Mouse (Mus musculus): Measurements from ENCODE around the gene Rtl10. TPM values are rescaled to one million over a fixed set of nuclear protein-coding genes. Genes with fewer than 3 reads are reported as not detected.

Gene Rtl10
- polyA plus RNA-seq, 1 experiment, result 47.0 TPM

DNA sequence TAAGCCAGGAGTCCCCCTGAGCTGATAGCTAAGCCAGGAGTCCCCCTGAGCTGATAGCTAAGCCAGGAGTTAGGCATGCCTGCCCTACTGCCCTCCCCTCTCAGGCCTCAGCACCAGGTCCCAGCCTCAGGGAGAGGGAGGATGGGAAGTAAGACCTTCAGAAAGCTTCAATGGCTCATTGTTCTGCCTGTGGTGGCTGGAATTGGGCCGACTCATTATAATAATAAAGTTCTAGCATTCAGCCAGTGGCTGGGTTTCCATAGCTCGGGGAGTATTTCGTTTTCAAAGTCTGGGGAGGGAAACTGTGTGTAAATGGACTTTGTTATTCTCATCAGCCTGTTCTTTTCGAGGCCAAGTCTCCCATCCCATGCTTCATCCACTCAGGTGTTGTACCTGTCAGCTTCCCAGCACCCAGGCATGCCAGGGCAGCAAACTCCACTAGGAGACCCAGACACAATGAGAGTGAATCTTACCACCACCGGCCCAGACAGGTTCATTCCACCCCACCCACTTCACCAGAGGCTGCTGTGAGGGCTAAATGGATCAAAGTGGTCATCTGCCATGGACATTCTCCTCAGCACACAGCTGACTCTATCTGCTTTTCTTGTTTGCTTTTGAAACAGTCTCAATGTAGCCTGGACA is 13.8 kb upstream of the Rtl10 start:
- Histone ChIP-seq H3K4me1 (replicated peaks; ENCODE audit: control insufficient read depth, insufficient read depth, low read length) (0 out of 2 replicates have a peak, but pooled peaks cover 6% of the 10 kb centered on the region), H3K27ac (ENCODE audit: control insufficient read depth, insufficient read depth, low read length) (no peak overlapping the region), H3K36me3 (ENCODE audit: control insufficient read depth, insufficient read depth, low read length) (no peaks in the 10 kb centered on the region), H3K27me3 (ENCODE audit: control insufficient read depth, insufficient read depth, low read length) (no peaks in the 10 kb centered on the region), H3K4me3 (ENCODE audit: control insufficient read depth, insufficient read depth, low read length) (no peak overlapping the region)
- no peak for DNase-seq
- TF ChIP-seq CTCF (IDR thresholded peaks at IDR 0.05; ENCODE audit: borderline replicate concordance, control insufficient read depth, extremely low read depth, insufficient read depth, low read length, poor library complexity), result no peak
- TF ChIP-seq POLR2A (IDR thresholded peaks at IDR 0.05; ENCODE audit: control insufficient read depth, extremely low read depth, insufficient read depth, low read length, poor library complexity), result no peak
- WGBS, result 91% methylated on average over 5 of the region's 5 CpGs

DNA sequence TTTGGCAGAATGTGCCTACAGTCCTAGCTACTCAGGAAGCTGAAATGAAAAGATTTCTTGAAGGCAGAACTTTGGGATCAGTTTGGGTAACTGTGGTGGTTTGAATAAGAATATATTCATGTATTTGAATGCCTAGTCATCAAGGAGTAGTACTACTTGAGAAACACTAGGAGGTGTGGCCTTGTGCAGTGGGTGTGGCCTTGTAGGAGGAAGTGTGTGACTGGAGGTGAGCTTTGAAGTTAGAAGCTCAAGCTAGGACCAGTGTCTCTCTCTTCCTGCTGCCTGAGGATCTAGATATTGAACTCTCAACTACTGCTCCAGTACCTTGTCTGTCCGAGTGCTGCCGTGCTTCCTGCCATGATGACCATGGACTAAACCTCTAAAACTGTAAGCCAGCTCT is 12.6 kb upstream of the Rtl10 start:
- no peak for DNase-seq
- Histone ChIP-seq H3K27me3 (ENCODE audit: control insufficient read depth, insufficient read depth, low read length) (no peaks in the 10 kb centered on the region), H3K4me3 (ENCODE audit: control insufficient read depth, insufficient read depth, low read length) (no peak overlapping the region), H3K27ac (ENCODE audit: control insufficient read depth, insufficient read depth, low read length) (no peak overlapping the region), H3K4me1 (replicated peaks; ENCODE audit: control insufficient read depth, insufficient read depth, low read length) (no peaks in the 10 kb centered on the region), H3K36me3 (ENCODE audit: control insufficient read depth, insufficient read depth, low read length) (no peaks in the 10 kb centered on the region)
- 97% methylated on average over 2 of the region's 2 CpGs for WGBS
- TF ChIP-seq CTCF (IDR thresholded peaks at IDR 0.05; ENCODE audit: borderline replicate concordance, control insufficient read depth, extremely low read depth, insufficient read depth, low read length, poor library complexity) (no peak), POLR2A (IDR thresholded peaks at IDR 0.05; ENCODE audit: control insufficient read depth, extremely low read depth, insufficient read depth, low read length, poor library complexity) (no peak)

GRCm38 (mm10) chr16:18490281-18490680 is 8.4 kb upstream of the Rtl10 start:
- no peak overlapping the region for H3K4me3 ChIP-seq (ENCODE audit: control insufficient read depth, insufficient read depth, low read length)
- WGBS, result 99% methylated on average over 3 of the region's 3 CpGs
- H3K27ac ChIP-seq (ENCODE audit: control insufficient read depth, insufficient read depth, low read length), result no peak overlapping the region
- no peak for TF ChIP-seq CTCF (IDR thresholded peaks at IDR 0.05; ENCODE audit: borderline replicate concordance, control insufficient read depth, extremely low read depth, insufficient read depth, low read length, poor library complexity)
- TF ChIP-seq POLR2A (IDR thresholded peaks at IDR 0.05; ENCODE audit: control insufficient read depth, extremely low read depth, insufficient read depth, low read length, poor library complexity), result no peak
- H3K36me3 ChIP-seq (ENCODE audit: control insufficient read depth, insufficient read depth, low read length), result no peaks in the 10 kb centered on the region
- H3K4me1 ChIP-seq (replicated peaks; ENCODE audit: control insufficient read depth, insufficient read depth, low read length), result no peaks in the 10 kb centered on the region
- DNase-seq, result no peak
- H3K27me3 ChIP-seq (ENCODE audit: control insufficient read depth, insufficient read depth, low read length), result no peaks in the 10 kb centered on the region

GRCm38 (mm10) chr16:18490894-18491293 is 7.8 kb upstream of the Rtl10 start:
- Histone ChIP-seq H3K27me3 (ENCODE audit: control insufficient read depth, insufficient read depth, low read length) (no peaks in the 10 kb centered on the region), H3K4me3 (ENCODE audit: control insufficient read depth, insufficient read depth, low read length) (no peak overlapping the region), H3K36me3 (ENCODE audit: control insufficient read depth, insufficient read depth, low read length) (no peaks in the 10 kb centered on the region), H3K4me1 (replicated peaks; ENCODE audit: control insufficient read depth, insufficient read depth, low read length) (no peaks in the 10 kb centered on the region), H3K27ac (ENCODE audit: control insufficient read depth, insufficient read depth, low read length) (no peak overlapping the region)
- 38% methylated on average over 1 of the region's 1 CpGs for WGBS
- DNase-seq, result no peak
- TF ChIP-seq POLR2A (IDR thresholded peaks at IDR 0.05; ENCODE audit: control insufficient read depth, extremely low read depth, insufficient read depth, low read length, poor library complexity), result no peak
- TF ChIP-seq CTCF (IDR thresholded peaks at IDR 0.05; ENCODE audit: borderline replicate concordance, control insufficient read depth, extremely low read depth, insufficient read depth, low read length, poor library complexity), result no peak

DNA sequence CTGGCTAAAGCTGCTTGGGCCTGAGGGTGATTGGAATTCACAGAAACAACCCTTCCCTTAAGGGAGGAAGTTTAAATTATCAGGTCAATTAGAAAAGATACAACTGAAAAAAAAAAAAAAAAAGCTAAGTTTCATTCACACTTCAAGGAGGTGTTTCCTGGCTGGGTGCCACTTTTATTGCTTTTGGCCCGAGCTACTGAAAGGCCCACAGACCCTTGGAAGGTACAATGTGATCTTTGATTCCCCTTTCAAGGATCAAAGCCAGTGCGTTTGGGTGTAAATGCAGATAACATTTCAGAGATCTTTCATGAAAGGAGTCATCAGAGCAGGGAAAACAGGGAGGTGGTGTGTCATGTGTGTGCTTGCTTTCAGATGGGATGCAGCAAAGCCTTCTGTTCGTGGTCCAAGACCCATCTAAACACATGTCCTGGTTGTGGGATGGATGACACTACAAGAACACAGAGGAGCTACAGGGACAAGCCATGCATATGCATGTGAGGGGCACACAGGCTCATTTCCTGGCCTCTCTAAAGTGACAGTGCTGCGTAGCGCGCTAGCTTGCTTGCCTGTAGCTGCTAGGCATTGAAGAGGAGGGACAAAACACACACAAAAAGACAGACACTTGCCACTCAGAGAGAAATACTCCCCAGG is 711 bp upstream of the Rtl10 start:
- DNase-seq, result no peak
- Histone ChIP-seq H3K36me3 (ENCODE audit: control insufficient read depth, insufficient read depth, low read length) (no peaks in the 10 kb centered on the region), H3K4me3 (ENCODE audit: control insufficient read depth, insufficient read depth, low read length) (peak overlapping the region; percentile 65), H3K27ac (ENCODE audit: control insufficient read depth, insufficient read depth, low read length) (peak overlapping the region; percentile 90), H3K27me3 (ENCODE audit: control insufficient read depth, insufficient read depth, low read length) (no peaks in the 10 kb centered on the region), H3K4me1 (replicated peaks; ENCODE audit: control insufficient read depth, insufficient read depth, low read length) (peaks cover 41% of the 10 kb centered on the region)
- under 1% methylated on average over 6 of the region's 6 CpGs for WGBS
- TF ChIP-seq POLR2A (IDR thresholded peaks at IDR 0.05; ENCODE audit: control insufficient read depth, extremely low read depth, insufficient read depth, low read length, poor library complexity) (no peak), CTCF (IDR thresholded peaks at IDR 0.05; ENCODE audit: borderline replicate concordance, control insufficient read depth, extremely low read depth, insufficient read depth, low read length, poor library complexity) (no peak)

GRCm38 (mm10) chr16:18498996-18499395 is 295 bp downstream of the Rtl10 start:
- TF ChIP-seq CTCF (IDR thresholded peaks at IDR 0.05; ENCODE audit: borderline replicate concordance, control insufficient read depth, extremely low read depth, insufficient read depth, low read length, poor library complexity), result 0 out of 2 replicates have a peak, but pooled peaks have one; percentile 2
- TF ChIP-seq POLR2A (IDR thresholded peaks at IDR 0.05; ENCODE audit: control insufficient read depth, extremely low read depth, insufficient read depth, low read length, poor library complexity), result no peak
- Histone ChIP-seq H3K36me3 (ENCODE audit: control insufficient read depth, insufficient read depth, low read length) (no peaks in the 10 kb centered on the region), H3K27me3 (ENCODE audit: control insufficient read depth, insufficient read depth, low read length) (no peaks in the 10 kb centered on the region), H3K4me1 (replicated peaks; ENCODE audit: control insufficient read depth, insufficient read depth, low read length) (peaks cover 48% of the 10 kb centered on the region), H3K27ac (ENCODE audit: control insufficient read depth, insufficient read depth, low read length) (peak overlapping the region; percentile 15; the same call in 1 of the 2 replicates), H3K4me3 (ENCODE audit: control insufficient read depth, insufficient read depth, low read length) (peak overlapping the region; percentile 65)
- under 1% methylated on average over 24 of the region's 24 CpGs for WGBS
- no peak for DNase-seq

Measured in thymus, adult 2 months (tissue).